Mouse (Mus musculus): ENCODE results near the gene Nckipsd. TPM values are rescaled to one million over a fixed set of nuclear protein-coding genes. Genes with fewer than 3 reads are reported as not detected.

Gene Nckipsd
- polyA plus RNA-seq, 1 experiment from 2014 or later: 10.0 TPM

DNA sequence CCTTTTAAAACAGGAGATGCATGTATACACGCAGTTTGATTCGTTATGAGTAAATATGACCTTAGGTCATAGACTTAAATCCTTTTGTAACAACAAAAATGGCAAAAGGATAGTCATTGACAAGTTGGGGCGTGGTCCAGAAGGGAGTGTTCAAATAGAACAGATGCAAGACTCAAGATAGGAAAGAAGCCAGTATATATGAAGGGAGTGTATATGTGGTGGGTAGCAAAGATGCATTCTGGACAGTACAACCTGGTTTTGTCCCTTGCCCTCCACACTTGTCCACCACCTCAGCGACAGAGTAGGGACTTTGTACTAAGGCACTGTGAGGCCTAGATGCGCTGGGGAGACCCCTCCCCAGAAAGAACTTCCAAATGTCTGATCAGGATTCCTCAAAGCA is 494 bp upstream of the Nckipsd start:
- ATAC-seq (replicated peaks; ENCODE audit: extremely low read depth, insufficient read depth, low FRiP score): no peak; the same call in 1 of the 2 replicates
- Histone ChIP-seq H3K27me3 (ENCODE audit: control insufficient read depth, insufficient read depth, low read length) (no peaks in the 10 kb centered on the region), H3K9me3 (replicated peaks; ENCODE audit: control insufficient read depth, low read length) (no peaks in the 10 kb centered on the region), H3K27ac (ENCODE audit: low read length) (peak overlapping the region; percentile 53), H3K4me1 (ENCODE audit: control insufficient read depth, insufficient read depth, low read length) (peaks cover 31% of the 10 kb centered on the region), H3K9ac (ENCODE audit: low read length) (peak overlapping the region; percentile 54; the same call in 1 of the 2 replicates), H3K4me2 (ENCODE audit: low read depth, low read length) (peak overlapping the region; percentile 36; the same call in 1 of the 2 replicates), H3K36me3 (ENCODE audit: control insufficient read depth, insufficient read depth) (peaks cover 31% of the 10 kb centered on the region), H3K4me3 (ENCODE audit: low read length) (peak overlapping the region; percentile 86)
- WGBS: 71% methylated on average over 5 of the region's 5 CpGs

DNA sequence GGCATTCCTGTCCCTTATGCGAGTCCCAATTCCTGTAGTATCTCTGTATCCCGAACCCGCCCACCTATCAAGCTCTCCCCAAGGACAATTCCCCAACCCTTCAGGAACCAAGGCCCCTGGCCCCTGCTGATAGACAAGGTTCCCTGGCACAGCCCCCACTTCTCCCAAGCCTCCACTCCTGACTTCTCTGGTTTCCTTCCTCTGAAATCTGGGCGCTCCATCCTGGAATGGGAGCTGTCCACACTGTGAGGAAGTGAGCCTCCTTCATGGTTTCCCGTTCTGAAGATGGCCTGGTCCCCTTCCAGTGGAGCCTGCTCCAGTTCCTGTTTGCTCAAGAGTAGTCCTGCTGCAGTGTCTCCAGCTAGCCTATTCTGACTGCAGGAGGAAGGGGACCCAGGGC is 1.0 kb downstream of the Nckipsd start:
- Histone ChIP-seq H3K9ac (ENCODE audit: low read length) (peak overlapping the region; percentile 93; the same call in 1 of the 2 replicates), H3K27ac (ENCODE audit: low read length) (peak overlapping the region; percentile 53)

DNA sequence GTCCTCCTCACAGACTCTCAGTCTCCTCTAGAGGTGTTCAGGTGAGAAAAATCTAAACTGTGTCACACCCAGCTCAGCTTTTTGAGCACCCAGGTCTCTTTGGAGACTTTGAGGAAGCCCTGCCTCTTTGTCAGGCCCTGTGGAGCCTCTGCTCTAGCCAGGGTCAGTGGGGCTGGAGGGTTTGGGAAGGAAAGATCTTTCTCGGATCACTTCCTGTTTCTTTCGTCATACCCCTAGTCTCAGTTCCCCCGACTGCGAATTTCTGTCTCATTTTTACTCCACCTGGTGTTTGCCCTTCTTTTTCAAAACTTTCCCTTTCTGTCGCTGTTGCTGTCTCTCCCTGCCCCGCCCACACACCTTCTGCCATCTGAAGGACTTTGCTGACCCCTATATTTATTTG is 1.6 kb downstream of the Nckipsd start:
- Histone ChIP-seq H3K36me3 (ENCODE audit: control insufficient read depth, insufficient read depth) (peaks cover 22% of the 10 kb centered on the region), H3K27ac (ENCODE audit: low read length) (peak overlapping the region; percentile 34; the same call in 1 of the 2 replicates)
- 73% methylated on average over 6 of the region's 6 CpGs for WGBS

More for the DNA sequence above, 1.0 kb downstream of the Nckipsd start:
- no peaks in the 10 kb centered on the region for H3K27me3 ChIP-seq (ENCODE audit: control insufficient read depth, insufficient read depth, low read length)
- H3K36me3 ChIP-seq (ENCODE audit: control insufficient read depth, insufficient read depth): peaks cover 26% of the 10 kb centered on the region
- WGBS: 50% methylated on average over 5 of the region's 5 CpGs
- peaks cover 31% of the 10 kb centered on the region for H3K4me1 ChIP-seq (ENCODE audit: control insufficient read depth, insufficient read depth, low read length)
- H3K4me2 ChIP-seq (ENCODE audit: low read depth, low read length): peak overlapping the region; percentile 95
- ATAC-seq (replicated peaks; ENCODE audit: extremely low read depth, insufficient read depth, low FRiP score): peak; percentile 57
- H3K4me3 ChIP-seq (ENCODE audit: low read length): peak overlapping the region; percentile 86
- H3K9me3 ChIP-seq (replicated peaks; ENCODE audit: control insufficient read depth, low read length): no peaks in the 10 kb centered on the region

DNA sequence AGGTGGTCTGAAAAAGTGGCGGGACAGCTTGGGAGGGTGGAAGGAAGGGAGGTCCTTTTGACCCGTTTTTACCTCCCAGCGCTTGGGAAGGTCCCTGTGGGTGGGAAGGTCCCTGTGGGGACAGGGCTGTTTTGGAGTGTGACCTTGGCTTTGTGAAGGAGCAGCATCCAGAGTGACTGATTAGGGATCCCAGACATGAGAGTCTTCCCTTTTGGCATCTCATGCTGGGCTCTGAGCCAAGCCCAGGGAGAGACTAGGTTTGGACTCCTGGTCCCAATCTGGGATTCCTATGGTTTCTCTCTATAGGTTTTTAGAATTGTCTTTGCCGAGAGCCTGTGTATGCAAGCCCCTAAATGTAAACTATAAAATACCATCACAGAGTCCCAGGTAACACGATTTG is 2.3 kb downstream of the Nckipsd start:
- Histone ChIP-seq H3K27ac (ENCODE audit: low read length) (no peak overlapping the region), H3K9me3 (replicated peaks; ENCODE audit: control insufficient read depth, low read length) (no peaks in the 10 kb centered on the region), H3K4me3 (ENCODE audit: low read length) (no peak overlapping the region), H3K4me2 (ENCODE audit: low read depth, low read length) (no peak overlapping the region), H3K9ac (ENCODE audit: low read length) (no peak overlapping the region), H3K4me1 (ENCODE audit: control insufficient read depth, insufficient read depth, low read length) (peaks cover 31% of the 10 kb centered on the region), H3K27me3 (ENCODE audit: control insufficient read depth, insufficient read depth, low read length) (no peaks in the 10 kb centered on the region), H3K36me3 (ENCODE audit: control insufficient read depth, insufficient read depth) (peaks cover 18% of the 10 kb centered on the region)
- 63% methylated on average over 5 of the region's 5 CpGs for WGBS
- no peak for ATAC-seq (replicated peaks; ENCODE audit: extremely low read depth, insufficient read depth, low FRiP score)

More for the DNA sequence above, 1.6 kb downstream of the Nckipsd start:
- H3K4me3 ChIP-seq (ENCODE audit: low read length): no peak overlapping the region
- no peak for ATAC-seq (replicated peaks; ENCODE audit: extremely low read depth, insufficient read depth, low FRiP score)
- H3K27me3 ChIP-seq (ENCODE audit: control insufficient read depth, insufficient read depth, low read length): no peaks in the 10 kb centered on the region
- H3K9ac ChIP-seq (ENCODE audit: low read length): no peak overlapping the region
- H3K9me3 ChIP-seq (replicated peaks; ENCODE audit: control insufficient read depth, low read length): no peaks in the 10 kb centered on the region
- H3K4me1 ChIP-seq (ENCODE audit: control insufficient read depth, insufficient read depth, low read length): peaks cover 31% of the 10 kb centered on the region
- H3K4me2 ChIP-seq (ENCODE audit: low read depth, low read length): peak overlapping the region; percentile 17; the same call in 1 of the 2 replicates

DNA sequence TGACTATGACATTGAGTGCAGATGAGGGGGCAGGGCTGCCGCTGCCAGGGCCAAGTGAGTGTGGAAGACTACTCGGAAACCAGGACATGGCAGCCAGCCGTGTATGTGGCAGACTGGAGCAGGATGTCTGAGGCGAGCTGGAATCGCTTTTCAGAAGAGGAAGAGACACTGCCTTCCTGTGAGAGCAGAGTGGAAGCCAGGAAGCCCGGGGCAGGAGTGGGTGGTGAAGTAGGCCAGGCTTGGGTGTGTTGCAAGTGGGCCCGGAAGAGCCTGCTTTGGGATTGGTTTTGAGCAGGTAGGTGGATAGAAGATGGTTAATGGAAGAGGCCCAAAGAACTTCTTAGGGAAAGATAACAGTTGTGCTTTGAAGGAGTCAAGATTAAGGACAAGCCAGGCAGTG is 7.4 kb downstream of the Nckipsd start:
- ATAC-seq (replicated peaks; ENCODE audit: extremely low read depth, insufficient read depth, low FRiP score): no peak
- Histone ChIP-seq H3K9me3 (replicated peaks; ENCODE audit: control insufficient read depth, low read length) (no peaks in the 10 kb centered on the region), H3K4me1 (ENCODE audit: control insufficient read depth, insufficient read depth, low read length) (no peaks in the 10 kb centered on the region), H3K27ac (ENCODE audit: low read length) (no peak overlapping the region), H3K9ac (ENCODE audit: low read length) (no peak overlapping the region), H3K4me3 (ENCODE audit: low read length) (no peak overlapping the region), H3K27me3 (ENCODE audit: control insufficient read depth, insufficient read depth, low read length) (no peaks in the 10 kb centered on the region), H3K36me3 (ENCODE audit: control insufficient read depth, insufficient read depth) (peaks cover 16% of the 10 kb centered on the region; the same call in 1 of the 2 replicates), H3K4me2 (ENCODE audit: low read depth, low read length) (no peak overlapping the region)
- 75% methylated on average over 7 of the region's 7 CpGs for WGBS

DNA sequence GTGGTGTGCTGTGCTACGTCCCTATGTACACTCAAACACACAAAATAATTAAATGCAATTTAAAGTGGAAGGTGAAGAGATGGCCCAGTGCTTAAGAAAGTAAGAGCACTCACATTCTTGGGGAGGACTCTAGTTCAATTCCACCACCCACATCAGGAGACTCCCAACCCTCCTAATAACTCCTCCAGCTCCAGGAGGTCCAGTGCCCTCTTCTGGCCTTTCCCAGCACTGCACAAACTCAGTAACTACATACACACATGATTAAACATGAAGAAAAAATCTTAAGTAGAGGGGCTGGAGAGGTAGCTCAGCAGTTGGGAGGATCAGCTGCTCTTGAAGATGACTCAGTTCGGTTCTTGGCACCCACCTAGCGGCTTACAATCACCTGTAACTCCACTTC is 11.3 kb downstream of the Nckipsd start:
- Histone ChIP-seq H3K4me2 (ENCODE audit: low read depth, low read length) (no peak overlapping the region), H3K27me3 (ENCODE audit: control insufficient read depth, insufficient read depth, low read length) (peaks cover 17% of the 10 kb centered on the region), H3K27ac (ENCODE audit: low read length) (no peak overlapping the region), H3K4me3 (ENCODE audit: low read length) (no peak overlapping the region), H3K9me3 (replicated peaks; ENCODE audit: control insufficient read depth, low read length) (no peaks in the 10 kb centered on the region), H3K4me1 (ENCODE audit: control insufficient read depth, insufficient read depth, low read length) (no peaks in the 10 kb centered on the region), H3K36me3 (ENCODE audit: control insufficient read depth, insufficient read depth) (peaks cover 10% of the 10 kb centered on the region; the same call in 1 of the 2 replicates), H3K9ac (ENCODE audit: low read length) (no peak overlapping the region)
- 50% methylated on average over 3 of the region's 3 CpGs for WGBS
- ATAC-seq (replicated peaks; ENCODE audit: extremely low read depth, insufficient read depth, low FRiP score): no peak

DNA sequence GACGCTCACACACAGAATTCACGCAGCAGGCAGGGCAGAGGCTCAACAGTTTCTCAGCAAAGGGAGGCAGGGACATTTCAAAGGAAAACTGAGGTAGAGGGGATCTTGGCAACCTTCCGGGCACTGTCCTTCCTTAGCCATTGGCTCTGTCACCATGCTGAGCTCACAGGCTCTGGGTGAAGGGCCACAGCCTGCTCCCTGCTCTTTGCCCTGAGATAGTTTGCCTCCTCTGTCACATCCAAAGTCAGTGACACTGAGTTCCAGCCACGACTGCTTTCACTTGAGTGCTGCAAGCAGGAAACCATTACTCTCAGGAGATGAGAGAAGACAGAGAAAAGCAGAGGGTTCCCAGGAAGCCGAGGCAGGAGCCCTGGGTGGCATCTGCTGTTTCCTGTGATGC is 11.9 kb downstream of the Nckipsd start:
- Histone ChIP-seq H3K27ac (ENCODE audit: low read length) (no peak overlapping the region), H3K27me3 (ENCODE audit: control insufficient read depth, insufficient read depth, low read length) (peaks cover 23% of the 10 kb centered on the region), H3K9me3 (replicated peaks; ENCODE audit: control insufficient read depth, low read length) (no peaks in the 10 kb centered on the region), H3K4me3 (ENCODE audit: low read length) (no peak overlapping the region), H3K4me2 (ENCODE audit: low read depth, low read length) (no peak overlapping the region), H3K4me1 (ENCODE audit: control insufficient read depth, insufficient read depth, low read length) (no peaks in the 10 kb centered on the region), H3K36me3 (ENCODE audit: control insufficient read depth, insufficient read depth) (peaks cover 5% of the 10 kb centered on the region; the same call in 1 of the 2 replicates), H3K9ac (ENCODE audit: low read length) (no peak overlapping the region)
- 61% methylated on average over 5 of the region's 5 CpGs for WGBS
- no peak for ATAC-seq (replicated peaks; ENCODE audit: extremely low read depth, insufficient read depth, low FRiP score)

DNA sequence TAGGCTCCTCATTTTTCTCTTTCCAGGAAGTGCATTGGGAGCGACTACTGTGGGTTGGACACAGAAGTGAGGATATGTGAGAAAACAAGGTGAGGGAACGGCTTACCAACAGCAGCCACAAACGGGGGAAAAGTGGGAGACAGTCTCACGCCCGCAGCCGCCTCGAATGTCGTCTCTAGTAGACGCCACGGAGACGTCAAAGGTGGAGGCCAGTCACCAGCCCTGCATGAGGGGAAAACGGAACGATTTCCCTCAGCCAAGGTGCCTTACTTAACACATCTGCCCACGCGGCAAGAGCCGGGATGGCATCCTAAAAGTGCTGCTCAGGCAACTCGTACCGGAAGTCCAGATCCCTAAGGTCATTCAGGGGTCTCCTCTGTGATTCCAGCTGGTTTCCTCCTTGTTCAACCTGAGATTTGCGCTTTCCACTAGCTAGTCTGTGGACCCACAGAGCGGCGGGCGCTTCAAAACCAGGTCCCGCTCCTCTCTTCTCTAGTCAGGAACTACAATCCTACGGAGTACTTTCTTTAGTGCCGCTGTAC is 16.0 kb downstream of the Nckipsd start:
- H3K9ac ChIP-seq (ENCODE audit: low read length): no peak overlapping the region
- no peak overlapping the region for H3K4me2 ChIP-seq (ENCODE audit: low read depth, low read length)
- no peak for ATAC-seq (replicated peaks; ENCODE audit: extremely low read depth, insufficient read depth, low FRiP score)
- WGBS: 2% methylated on average over 25 of the region's 25 CpGs
- no peak overlapping the region for H3K27ac ChIP-seq (ENCODE audit: low read length)
- H3K27me3 ChIP-seq (ENCODE audit: control insufficient read depth, insufficient read depth, low read length): peaks cover 61% of the 10 kb centered on the region
- H3K4me3 ChIP-seq (ENCODE audit: low read length): no peak overlapping the region
- no peaks in the 10 kb centered on the region for H3K9me3 ChIP-seq (replicated peaks; ENCODE audit: control insufficient read depth, low read length)
- no peaks in the 10 kb centered on the region for H3K36me3 ChIP-seq (ENCODE audit: control insufficient read depth, insufficient read depth)
- H3K4me1 ChIP-seq (ENCODE audit: control insufficient read depth, insufficient read depth, low read length): peaks cover 11% of the 10 kb centered on the region

DNA sequence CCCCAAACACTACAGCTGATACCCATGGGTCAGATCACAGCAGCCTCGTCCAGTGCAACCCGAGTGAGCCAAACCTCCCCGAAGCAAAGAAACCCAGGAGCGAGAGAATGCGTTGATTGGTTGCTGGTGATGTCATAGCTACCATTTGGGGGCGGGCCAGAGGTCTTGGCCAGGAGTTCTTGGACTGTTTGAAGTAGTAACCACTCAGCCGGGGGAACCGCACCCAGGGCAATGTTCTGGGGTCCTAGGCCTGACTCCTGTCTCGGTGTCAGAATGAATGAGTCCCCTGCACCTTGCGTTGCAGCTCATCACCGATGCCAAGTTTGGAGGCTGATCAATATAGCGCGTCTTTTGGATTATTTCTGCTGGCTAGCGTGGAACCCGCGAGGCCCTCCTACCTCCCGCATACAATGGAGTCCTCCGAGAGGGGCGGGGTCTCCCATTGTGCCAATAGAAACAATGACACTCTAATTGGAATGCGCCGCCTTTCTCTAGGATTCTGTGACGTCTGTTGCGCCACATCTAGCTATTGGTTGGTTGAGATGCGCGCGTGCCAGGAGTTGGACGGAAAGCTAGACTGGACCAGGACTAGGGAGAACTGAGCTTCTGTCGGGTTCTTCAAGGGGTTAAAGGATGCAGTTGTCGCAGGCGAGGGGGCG is 16.7 kb downstream of the Nckipsd start:
- H3K36me3 ChIP-seq (ENCODE audit: control insufficient read depth, insufficient read depth): no peaks in the 10 kb centered on the region
- WGBS: 2% methylated on average over 31 of the region's 31 CpGs
- H3K27me3 ChIP-seq (ENCODE audit: control insufficient read depth, insufficient read depth, low read length): peaks cover 68% of the 10 kb centered on the region
- ATAC-seq (replicated peaks; ENCODE audit: extremely low read depth, insufficient read depth, low FRiP score): no peak
- H3K9me3 ChIP-seq (replicated peaks; ENCODE audit: control insufficient read depth, low read length): no peaks in the 10 kb centered on the region
- H3K9ac ChIP-seq (ENCODE audit: low read length): no peak overlapping the region
- no peak overlapping the region for H3K27ac ChIP-seq (ENCODE audit: low read length)
- H3K4me1 ChIP-seq (ENCODE audit: control insufficient read depth, insufficient read depth, low read length): peaks cover 11% of the 10 kb centered on the region
- H3K4me3 ChIP-seq (ENCODE audit: low read length): no peak overlapping the region
- no peak overlapping the region for H3K4me2 ChIP-seq (ENCODE audit: low read depth, low read length)
